Mouse (Mus musculus): ENCODE results near the gene Tmed9. TPM values are rescaled to one million over a fixed set of nuclear protein-coding genes. Genes with fewer than 3 reads are reported as not detected.
"Not testable (repeated sequence)": the region's sequence is repeated elsewhere in the genome, so short reads cannot be mapped to it uniquely, and the experiment has no call there.

The Tmed9 gene
- polyA plus RNA-seq, 1 experiment from 2014 or later = 102 TPM

GRCm38 (mm10) chr13:55635146-55635571 lies 61.6 kb downstream of the Tmed9 start:
- H3K4me1 ChIP-seq (replicated peaks) = peaks cover 22% of the 10 kb centered on the region
- H3K9me3 ChIP-seq = no peaks in the 10 kb centered on the region
- peak overlapping the region; percentile 93 for H3K27ac ChIP-seq
- WGBS = under 1% methylated on average over 40 of the region's 40 CpGs
- H3K27me3 ChIP-seq (ENCODE audit: insufficient read depth, poor library complexity, severe bottlenecking) = no peaks in the 10 kb centered on the region
- peak overlapping the region; percentile 100 for H3K4me3 ChIP-seq
- H3K36me3 ChIP-seq = peaks cover 65% of the 10 kb centered on the region
- DNase-seq (ENCODE audit: low spot score) = no peak

- no peak overlapping the region for H3K27ac ChIP-seq
- H3K9me3 ChIP-seq = no peaks in the 10 kb centered on the region
- peaks cover 66% of the 10 kb centered on the region for H3K36me3 ChIP-seq
- DNase-seq (ENCODE audit: low spot score) = no peak
- H3K4me1 ChIP-seq (replicated peaks) = peaks cover 22% of the 10 kb centered on the region
- WGBS = 90% methylated on average over 14 of the region's 14 CpGs
- H3K27me3 ChIP-seq (ENCODE audit: insufficient read depth, poor library complexity, severe bottlenecking) = no peaks in the 10 kb centered on the region
- peak overlapping the region; percentile 100 for H3K4me3 ChIP-seq
These were observed 62.9 kb downstream of the Tmed9 start for GRCm38 (mm10) chr13:55636185-55636983.

GRCm38 (mm10) chr13:55640480-55640879 lies 66.9 kb downstream of the Tmed9 start:
- Histone ChIP-seq H3K4me1 (replicated peaks) (peaks cover 15% of the 10 kb centered on the region), H3K36me3 (peaks cover 81% of the 10 kb centered on the region)
- H3K27ac ChIP-seq; H3K27me3 ChIP-seq (ENCODE audit: insufficient read depth, poor library complexity, severe bottlenecking); H3K4me3 ChIP-seq; H3K9me3 ChIP-seq: not testable (repeated sequence)
- WGBS = 56% methylated on average over 8 of the region's 8 CpGs
- DNase-seq (ENCODE audit: low spot score) = peak; percentile 77

- WGBS = 92% methylated on average over 2 of the region's 2 CpGs
- Histone ChIP-seq H3K36me3 (peaks cover 91% of the 10 kb centered on the region), H3K4me1 (replicated peaks) (peaks cover 2% of the 10 kb centered on the region; the same call in 1 of the 2 replicates), H3K27ac (no peak overlapping the region), H3K4me3 (no peak overlapping the region), H3K27me3 (ENCODE audit: insufficient read depth, poor library complexity, severe bottlenecking) (no peaks in the 10 kb centered on the region), H3K9me3 (no peaks in the 10 kb centered on the region)
- peak; percentile 40 for DNase-seq (ENCODE audit: low spot score)
These were observed 71.0 kb downstream of the Tmed9 start for GRCm38 (mm10) chr13:55644525-55644924.

Other genes starting within 250 kb of the Tmed9 start
- gene Mxd3, start 243.9 kb upstream of the Tmed9 start, polyA plus RNA-seq (2016; fragmentation: Nextera tagmentation; extraction: Ambion mirVana) = 25.2 and 33.7 TPM in 2 replicates
- gene Lman2, start 210.9 kb upstream of the Tmed9 start, polyA plus RNA-seq (2016; fragmentation: Nextera tagmentation; extraction: Ambion mirVana) = 95.2 and 107 TPM in 2 replicates
- 0.44 and 0.68 TPM in 2 replicates for gene Rgs14, start 204.0 kb upstream of the Tmed9 start, polyA plus RNA-seq (2016; fragmentation: Nextera tagmentation; extraction: Ambion mirVana)
- gene Slc34a1, start 175.5 kb upstream of the Tmed9 start, polyA plus RNA-seq (2016; fragmentation: Nextera tagmentation; extraction: Ambion mirVana) = 0.22 TPM in 1 of 2 replicates, not detected in the other
- gene Pfn3, start 158.5 kb upstream of the Tmed9 start, polyA plus RNA-seq (2016; fragmentation: Nextera tagmentation; extraction: Ambion mirVana) = not detected in 2 replicates
- 0.07 and 0.25 TPM in 2 replicates for gene F12, start 146.9 kb upstream of the Tmed9 start, polyA plus RNA-seq (2016; fragmentation: Nextera tagmentation; extraction: Ambion mirVana)
- 51.5 and 52.3 TPM in 2 replicates for gene Grk6, start 128.7 kb upstream of the Tmed9 start, polyA plus RNA-seq (2016; fragmentation: Nextera tagmentation; extraction: Ambion mirVana)
- 0.69 and 1.0 TPM in 2 replicates for gene Prr7, start 109.5 kb upstream of the Tmed9 start, polyA plus RNA-seq (2016; fragmentation: Nextera tagmentation; extraction: Ambion mirVana)
- 420 and 518 TPM in 2 replicates for gene Dbn1, start 85.6 kb upstream of the Tmed9 start, polyA plus RNA-seq (2016; fragmentation: Nextera tagmentation; extraction: Ambion mirVana)
- 194 and 221 TPM in 2 replicates for gene Pdlim7, start 60.1 kb upstream of the Tmed9 start, polyA plus RNA-seq (2016; fragmentation: Nextera tagmentation; extraction: Ambion mirVana)
- 3.5 and 3.9 TPM in 2 replicates for gene Dok3, start 44.4 kb upstream of the Tmed9 start, polyA plus RNA-seq (2016; fragmentation: Nextera tagmentation; extraction: Ambion mirVana)
- 85.2 and 88.2 TPM in 2 replicates for gene Ddx41, start 37.1 kb upstream of the Tmed9 start, polyA plus RNA-seq (2016; fragmentation: Nextera tagmentation; extraction: Ambion mirVana)
- gene Fam193b, start 2.6 kb upstream of the Tmed9 start, polyA plus RNA-seq (2016; fragmentation: Nextera tagmentation; extraction: Ambion mirVana) = 63.7 and 64.3 TPM in 2 replicates
- gene B4galt7, start 26.2 kb downstream of the Tmed9 start, polyA plus RNA-seq (2016; fragmentation: Nextera tagmentation; extraction: Ambion mirVana) = 32.2 and 39.9 TPM in 2 replicates
- 55.0 and 60.9 TPM in 2 replicates for gene Caml, start 49.3 kb downstream of the Tmed9 start, polyA plus RNA-seq (2016; fragmentation: Nextera tagmentation; extraction: Ambion mirVana)
- 27.1 and 38.2 TPM in 2 replicates for gene Ddx46, start 61.3 kb downstream of the Tmed9 start, polyA plus RNA-seq (2016; fragmentation: Nextera tagmentation; extraction: Ambion mirVana)
- gene B230219D22Rik, start 119.4 kb downstream of the Tmed9 start, polyA plus RNA-seq (2016; fragmentation: Nextera tagmentation; extraction: Ambion mirVana) = 42.2 and 50.0 TPM in 2 replicates
- 75.1 and 84.9 TPM in 2 replicates for gene Txndc15, start 140.9 kb downstream of the Tmed9 start, polyA plus RNA-seq (2016; fragmentation: Nextera tagmentation; extraction: Ambion mirVana)
- 30.4 and 34.3 TPM in 2 replicates for gene Pcbd2, start 153.6 kb downstream of the Tmed9 start, polyA plus RNA-seq (2016; fragmentation: Nextera tagmentation; extraction: Ambion mirVana)
- not detected in 2 replicates for gene Catsper3, start 210.8 kb downstream of the Tmed9 start, polyA plus RNA-seq (2016; fragmentation: Nextera tagmentation; extraction: Ambion mirVana)